Mouse (Mus musculus): Measurements from ENCODE around the gene Trmt112. TPM values are rescaled to one million over a fixed set of nuclear protein-coding genes. Genes with fewer than 3 reads are reported as not detected.
"Not testable (repeated sequence)": the region's sequence is repeated elsewhere in the genome, so short reads cannot be mapped to it uniquely, and the experiment has no call there.

Gene Trmt112
- total RNA-seq (2015) (133 and 146 TPM in 2 replicates), total RNA-seq (2017) (176 and 188 TPM in 2 replicates)

GRCm38 (mm10) chr19:6909507-6910289 lies at the start of gene Trmt112, which contains the start of gene Prdx5:
TSS of gene Trmt112 (plus strand) at chr19:6909698.
TSS of gene Prdx5 (minus strand) at chr19:6910106.
- peak; percentile 88 for ATAC-seq (ENCODE audit: poor library complexity, severe bottlenecking)

- ATAC-seq (ENCODE audit: poor library complexity, severe bottlenecking), result no peak
Observed at GRCm38 (mm10) chr19:6859971-6860370, 49.5 kb upstream of the Trmt112 start.

DNA sequence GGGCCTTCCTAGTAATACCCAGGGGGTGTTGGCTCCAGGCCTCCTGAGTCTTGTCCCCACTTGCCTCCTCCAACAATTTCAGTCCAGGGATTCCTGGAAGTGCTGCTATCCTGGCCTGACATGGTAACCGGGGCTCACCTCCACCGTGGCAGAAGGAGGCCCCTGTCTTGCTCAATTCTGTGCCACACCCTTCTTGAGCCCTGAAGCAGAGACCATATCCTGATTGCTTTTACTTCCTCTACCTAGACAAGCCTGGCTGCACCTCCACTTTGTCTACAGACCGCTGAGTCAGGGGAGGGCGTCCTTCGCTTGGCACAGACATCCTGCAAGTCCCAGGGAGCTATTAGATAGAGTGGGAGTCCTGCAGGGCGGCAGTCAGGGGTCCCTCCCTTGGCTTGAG lies 48.8 kb upstream of the Trmt112 start:
- peak; percentile 75 for ATAC-seq (ENCODE audit: poor library complexity, severe bottlenecking)

DNA sequence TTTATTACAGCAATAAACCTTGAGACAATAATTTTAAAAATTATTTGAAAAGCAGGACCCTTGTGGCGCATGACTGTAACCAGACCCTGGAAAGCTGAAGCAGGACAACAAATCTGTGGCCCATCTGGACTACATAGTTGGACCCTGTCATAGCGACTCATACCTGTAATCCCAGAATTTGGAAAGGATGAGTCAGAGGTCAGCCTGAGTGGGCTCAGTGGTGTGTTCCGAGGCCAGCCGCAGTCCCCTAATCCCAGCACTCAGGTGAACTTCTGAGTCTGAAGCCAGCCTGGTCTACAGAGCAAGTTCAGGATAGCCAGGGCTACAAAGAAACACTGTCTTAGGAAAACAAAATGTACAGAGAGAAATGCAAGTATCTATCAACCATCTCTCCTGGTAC lies 48.0 kb upstream of the Trmt112 start:
- no peak for ATAC-seq (ENCODE audit: poor library complexity, severe bottlenecking)

- peak; percentile 89 for ATAC-seq (ENCODE audit: poor library complexity, severe bottlenecking)
Observed at GRCm38 (mm10) chr19:6869355-6869754, 40.1 kb upstream of the Trmt112 start.

DNA sequence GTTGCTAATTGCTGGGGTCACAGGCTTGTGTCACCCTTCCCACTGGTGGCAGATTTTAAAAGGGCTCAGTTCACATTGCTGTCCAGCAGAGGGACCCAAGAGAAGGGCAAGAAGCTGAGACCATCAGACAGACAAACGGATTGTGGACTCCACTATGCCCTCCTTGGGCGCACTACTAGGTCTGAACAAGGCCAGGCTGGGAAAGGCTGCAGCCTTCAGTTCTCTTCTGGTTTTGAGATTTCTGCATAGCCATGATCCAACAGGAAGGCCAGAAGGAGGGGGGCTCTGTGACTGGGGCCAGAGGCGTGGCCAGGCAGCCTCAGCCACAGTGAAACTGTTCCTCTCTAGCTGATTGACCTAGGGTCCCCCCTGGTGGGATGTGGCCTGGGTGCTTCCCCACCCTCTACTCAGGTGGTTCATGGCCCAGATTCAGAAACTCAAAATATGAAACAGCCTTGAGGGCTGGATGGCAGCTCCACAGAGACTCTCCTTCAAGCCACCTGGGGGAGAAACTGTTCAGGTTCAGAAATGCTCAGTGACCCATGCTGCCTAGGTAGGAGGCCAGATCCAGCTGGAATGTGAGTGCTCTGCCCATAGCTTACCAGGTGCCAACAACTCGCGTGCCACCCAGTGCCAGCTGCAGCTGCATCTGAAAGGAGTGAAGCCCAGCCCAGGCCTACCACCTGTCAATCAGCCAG lies 37.8 kb upstream of the Trmt112 start:
- ATAC-seq (ENCODE audit: poor library complexity, severe bottlenecking), result peak; percentile 78

- no peak for ATAC-seq (ENCODE audit: poor library complexity, severe bottlenecking)
Observed at GRCm38 (mm10) chr19:6872701-6873100, 36.8 kb upstream of the Trmt112 start.

GRCm38 (mm10) chr19:6874257-6874656 lies 35.2 kb upstream of the Trmt112 start:
- no peak for ATAC-seq (ENCODE audit: poor library complexity, severe bottlenecking)

- ATAC-seq (ENCODE audit: poor library complexity, severe bottlenecking), result no peak
Observed at GRCm38 (mm10) chr19:6875834-6876233, 33.7 kb upstream of the Trmt112 start.

DNA sequence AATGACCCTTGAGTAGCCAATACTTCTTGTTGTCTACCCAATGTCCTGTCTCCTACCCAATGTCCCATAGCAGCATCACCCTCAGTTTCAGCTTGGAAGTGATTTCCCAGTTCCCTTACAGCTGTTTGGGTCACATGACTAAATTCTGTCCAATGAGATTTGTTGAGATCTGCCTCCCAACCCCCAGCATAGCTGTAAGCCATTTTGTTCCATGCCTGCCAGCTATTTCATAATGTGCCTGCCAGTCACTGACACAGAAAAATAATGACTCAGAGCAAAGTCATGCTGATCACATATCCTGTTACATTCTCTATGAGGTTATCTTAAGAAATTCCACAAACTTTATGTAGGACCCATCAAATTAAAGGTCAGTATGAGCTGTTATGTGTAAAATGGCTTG lies 32.7 kb upstream of the Trmt112 start:
- peak; percentile 40; the same call in 1 of the 2 replicates for ATAC-seq (ENCODE audit: poor library complexity, severe bottlenecking)

- ATAC-seq (ENCODE audit: poor library complexity, severe bottlenecking), result no peak
Observed at GRCm38 (mm10) chr19:6877965-6878364, 31.5 kb upstream of the Trmt112 start.

DNA sequence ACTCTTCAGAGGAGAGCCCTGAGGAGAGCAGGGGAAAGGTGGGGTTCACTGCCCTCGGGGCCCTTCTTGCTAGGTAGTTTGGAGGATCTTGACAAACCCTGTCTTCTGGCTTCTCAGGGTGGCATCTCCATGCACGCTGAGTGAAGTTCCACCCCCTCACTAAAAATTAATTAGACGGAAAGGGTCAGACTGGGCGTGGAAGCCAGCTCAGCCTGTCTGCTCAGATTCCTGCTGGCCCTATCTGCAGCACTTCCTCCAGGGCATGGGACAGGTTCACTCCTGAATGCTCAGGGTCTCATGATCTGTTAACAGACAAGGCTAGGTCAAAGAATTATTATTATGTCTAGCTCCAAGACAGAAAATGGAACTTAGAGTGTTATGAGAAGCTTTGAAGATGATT lies 17.0 kb upstream of the Trmt112 start:
- ATAC-seq (ENCODE audit: poor library complexity, severe bottlenecking), result no peak

DNA sequence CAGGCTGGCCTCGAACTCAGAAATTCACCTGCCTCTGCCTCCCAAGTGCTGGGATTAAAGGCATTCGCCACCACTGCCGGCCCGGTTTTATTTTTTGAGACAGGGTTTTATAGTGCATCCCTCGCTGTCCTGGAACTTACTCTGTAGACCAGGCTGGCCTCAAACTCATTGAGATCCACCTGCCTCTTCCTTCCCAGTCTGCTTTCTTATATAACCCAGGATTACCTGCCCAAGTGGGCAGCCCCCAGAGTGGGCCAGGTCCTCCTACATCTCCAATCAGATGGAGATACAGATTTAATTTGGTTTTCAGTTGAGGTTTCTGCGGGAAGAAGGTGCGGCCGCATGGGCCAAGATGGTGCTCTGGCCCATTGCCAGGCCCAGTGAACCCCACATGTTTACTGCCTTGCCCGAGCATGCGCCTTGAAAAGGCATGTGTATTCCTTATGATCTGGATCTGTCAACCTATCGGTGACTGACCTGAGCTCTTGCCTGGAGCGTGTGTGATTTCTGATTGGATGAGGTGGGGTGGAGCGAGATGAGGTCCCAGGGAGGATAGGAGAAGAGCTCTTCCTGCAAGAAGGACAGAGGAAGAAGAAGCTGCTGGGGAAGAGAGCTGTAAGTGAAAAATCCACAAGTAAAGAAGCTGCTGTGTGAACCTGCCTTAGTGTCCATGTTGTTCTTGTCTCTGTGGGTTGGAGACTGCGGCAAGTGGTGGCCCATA lies 15.6 kb upstream of the Trmt112 start:
- ATAC-seq (ENCODE audit: poor library complexity, severe bottlenecking), result no peak

GRCm38 (mm10) chr19:6895608-6896305 lies 13.7 kb upstream of the Trmt112 start:
- not testable (repeated sequence) for ATAC-seq (ENCODE audit: poor library complexity, severe bottlenecking)

DNA sequence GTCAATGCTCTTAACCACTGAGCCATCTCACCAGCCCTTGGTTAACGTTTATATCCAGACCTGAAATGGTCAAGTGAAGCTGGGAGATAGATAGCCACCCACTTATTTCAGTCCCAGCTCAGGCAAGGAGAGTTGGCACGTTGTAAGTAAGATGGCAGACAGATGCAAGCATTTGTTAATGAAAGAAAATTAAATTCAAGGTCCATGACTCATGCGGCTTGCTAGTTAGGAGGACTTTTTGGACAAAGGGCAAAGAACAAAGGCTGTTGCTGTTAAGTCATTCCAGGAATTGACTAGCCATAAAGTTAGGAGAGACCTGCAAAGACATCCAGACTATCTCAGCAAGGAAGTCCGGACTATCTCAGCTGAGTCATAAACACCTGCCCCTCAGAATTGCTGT lies 9.9 kb upstream of the Trmt112 start:
- ATAC-seq (ENCODE audit: poor library complexity, severe bottlenecking), result no peak

DNA sequence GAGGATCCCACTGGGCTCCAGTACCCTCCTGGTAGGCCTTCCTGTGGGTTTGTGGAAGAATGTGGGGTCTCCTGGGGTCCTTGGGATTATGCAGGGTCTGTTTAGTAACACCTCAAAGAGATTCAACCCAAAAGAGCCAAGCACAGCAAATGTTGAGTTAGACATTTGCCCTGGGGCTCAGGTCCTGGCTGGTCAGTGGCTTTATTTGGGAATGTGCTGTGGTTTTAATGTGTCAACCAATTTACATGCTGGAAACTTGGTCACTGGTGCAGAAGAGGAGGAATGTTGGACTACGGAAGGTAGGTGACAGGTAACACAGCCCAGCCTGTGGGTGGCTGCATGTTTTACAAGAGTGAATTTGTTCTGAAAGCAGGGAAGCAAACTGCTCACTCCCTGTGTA lies 6.5 kb upstream of the Trmt112 start:
- ATAC-seq (ENCODE audit: poor library complexity, severe bottlenecking), result no peak

DNA sequence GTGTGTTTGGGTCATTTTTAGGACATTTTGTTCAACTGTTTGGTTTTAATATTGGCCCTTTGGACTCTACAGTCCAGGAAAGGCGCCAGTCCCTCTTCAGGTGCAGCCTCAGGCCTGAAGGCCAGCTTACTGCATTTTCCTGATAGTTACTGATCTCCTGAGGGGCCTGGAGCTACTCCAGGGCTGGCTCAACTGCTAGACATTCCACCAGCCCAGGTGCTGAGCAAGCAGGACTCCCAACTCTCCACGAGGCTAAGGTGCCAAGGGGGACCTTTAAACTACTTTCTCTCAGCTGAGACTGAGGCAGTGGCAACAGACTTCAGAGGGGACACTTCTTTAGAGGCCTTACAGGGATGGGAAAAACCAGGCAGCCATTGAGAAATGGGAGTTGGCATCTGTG lies 4.7 kb upstream of the Trmt112 start:
- ATAC-seq (ENCODE audit: poor library complexity, severe bottlenecking), result no peak

DNA sequence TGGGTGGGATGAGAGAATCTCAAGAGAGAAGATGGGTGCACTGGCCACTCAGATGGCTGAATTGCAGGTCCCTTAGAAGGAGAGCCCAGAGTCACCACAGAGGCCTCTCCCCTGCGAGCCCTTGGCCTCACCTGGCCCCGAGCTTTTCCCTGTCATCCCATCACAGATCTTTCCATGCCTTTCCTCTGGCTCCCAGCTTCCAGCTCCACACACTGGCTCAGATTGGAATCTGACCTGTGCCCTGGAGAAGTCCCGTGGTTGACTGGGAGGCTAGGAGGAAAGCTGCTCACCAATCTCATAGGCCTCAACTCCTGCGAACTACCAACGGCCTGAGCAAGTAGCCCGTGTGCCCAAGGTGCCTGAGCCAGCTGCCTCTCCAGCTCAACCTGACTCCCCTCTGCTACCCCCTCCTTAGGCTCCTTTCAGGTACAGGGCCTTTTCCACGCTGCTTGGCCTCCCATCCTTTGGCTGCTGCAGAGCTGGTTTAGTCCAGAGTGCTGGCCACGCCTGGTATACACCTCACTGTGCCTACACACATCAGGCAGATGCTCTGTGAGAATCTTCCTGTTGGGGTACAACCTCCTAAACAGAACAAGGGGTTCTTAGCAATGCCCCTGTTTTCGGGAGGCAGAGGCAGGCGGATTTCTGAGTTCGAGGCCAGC lies 3.9 kb upstream of the Trmt112 start:
- ATAC-seq (ENCODE audit: poor library complexity, severe bottlenecking), result no peak

DNA sequence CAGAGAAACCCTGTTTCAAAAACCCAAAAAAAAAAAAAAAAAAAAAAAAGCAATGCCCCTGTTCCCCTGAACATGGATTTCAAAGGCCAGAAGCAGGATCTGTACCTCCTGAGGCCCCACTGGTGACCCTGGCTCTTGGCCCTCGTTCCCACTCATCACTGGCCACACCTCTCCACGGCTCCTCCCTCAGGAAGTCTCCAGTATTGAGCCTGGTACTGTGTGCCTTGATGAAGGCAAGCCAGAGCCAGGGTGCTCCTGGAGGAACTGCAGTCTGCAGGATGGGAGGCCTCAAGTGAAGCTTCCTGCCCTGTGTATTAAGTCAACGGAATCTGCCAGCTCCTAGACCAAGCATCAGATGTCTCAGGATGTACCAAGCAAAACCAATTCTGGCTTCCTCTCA lies 3.3 kb upstream of the Trmt112 start:
- no peak for ATAC-seq (ENCODE audit: poor library complexity, severe bottlenecking)

- no peak for ATAC-seq (ENCODE audit: poor library complexity, severe bottlenecking)
Observed at GRCm38 (mm10) chr19:6907094-6907493, 2.4 kb upstream of the Trmt112 start.

Data from megakaryocyte, adult 5-6 weeks (primary cell).